Mouse (Mus musculus) MEL (cell line): Measurements from ENCODE around the gene Nfkbie. TPM values are rescaled to one million over a fixed set of nuclear protein-coding genes. Genes with fewer than 3 reads are reported as not detected.

Experiments used
- DNase-seq: peaks from one replicate; pipeline ENCODE4 v3.0.0; 2011; ENCODE audit warnings: low read depth, low spot score
- H3K27ac ChIP-seq: 2 replicates; pipeline ENCODE4 v1.5.1; 2012; ENCODE audit warnings: low read depth, mild to moderate bottlenecking, control low read depth, low read length, moderate library complexity; ENCODE audit not compliant: control insufficient read depth
- H3K27me3 ChIP-seq, 2 experiments: fragments of 150-350 bp in 1 of 2; sonication (generic) in 1 of 2; 2 replicates each; pipeline ENCODE4 v1.6.1; 2012; ENCODE audit warnings: low read length in 2 of 2, mild to moderate bottlenecking in 2 of 2, improper control_type of control experiment in 1 of 2, moderate library complexity in 1 of 2; ENCODE audit not compliant: insufficient read depth in 2 of 2, control insufficient read depth in 1 of 2
- H3K36me3 ChIP-seq, 2 experiments: 2 replicates each; pipeline ENCODE4 v1.6.1; 2012 to 2014; ENCODE audit warnings: low read length in 2 of 2, improper control_type of control experiment in 1 of 2, inconsistent platforms in 1 of 2, mild to moderate bottlenecking in 1 of 2; ENCODE audit not compliant: insufficient read depth in 2 of 2, control insufficient read depth in 1 of 2
- H3K4me1 ChIP-seq, 2 experiments: fragments of 150-350 bp in 1 of 2; sonication (generic) in 1 of 2; 2 replicates each; pipeline ENCODE4 v1.6.1; 2012; ENCODE audit warnings: low read length in 2 of 2, improper control_type of control experiment in 1 of 2, mild to moderate bottlenecking in 1 of 2; ENCODE audit not compliant: insufficient read depth in 2 of 2, control insufficient read depth in 1 of 2
- H3K4me3 ChIP-seq, 2 experiments: fragments of 150-350 bp in 1 of 2; sonication (generic) in 1 of 2; 2 replicates each; pipeline ENCODE4 v1.5.1; 2012; ENCODE audit warnings: low read depth in 2 of 2, low read length in 2 of 2, mild to moderate bottlenecking in 2 of 2, moderate library complexity in 2 of 2, control low read depth in 1 of 2, improper control_type of control experiment in 1 of 2; ENCODE audit not compliant: control insufficient read depth in 1 of 2, insufficient read depth in 1 of 2
- H3K79me2 ChIP-seq: 2 replicates; pipeline ENCODE4 v1.6.1; 2012; ENCODE audit warnings: mild to moderate bottlenecking, low read length, moderate library complexity; ENCODE audit not compliant: control insufficient read depth, poor library complexity, insufficient read depth
- H3K9ac ChIP-seq: 2 replicates; pipeline ENCODE4 v1.6.1; 2012; ENCODE audit warnings: low read depth, mild to moderate bottlenecking, control low read depth, low read length, moderate library complexity; ENCODE audit not compliant: control insufficient read depth, poor library complexity, severe bottlenecking
- H3K9me3 ChIP-seq: fragments of 150-350 bp; sonication (generic); replicated peaks from 2 replicates; pipeline ENCODE4 v1.6.1; 2012; ENCODE audit warnings: mild to moderate bottlenecking, low read length, improper control_type of control experiment, moderate library complexity; ENCODE audit not compliant: insufficient read depth
- BHLHE40 ChIP-seq: IDR thresholded peaks from 2 replicates; pipeline ENCODE4 v1.6.1; 2012; ENCODE audit warnings: low read depth, mild to moderate bottlenecking, inconsistent platforms, low read length, improper control_type of control experiment, borderline replicate concordance
- CHD1 ChIP-seq: IDR thresholded peaks from 2 replicates; pipeline ENCODE4 v1.6.1; 2012; ENCODE audit warnings: low read depth, mild to moderate bottlenecking, inconsistent platforms, low read length, improper control_type of control experiment
- CHD2 ChIP-seq: IDR thresholded peaks from 2 replicates; pipeline ENCODE4 v1.6.1; 2011; ENCODE audit warnings: low read length, improper control_type of control experiment
- CTCF ChIP-seq, 3 experiments: IDR thresholded peaks in 2 of 3; conservative IDR thresholded peaks in 1 of 3; 2 replicates each; pipeline ENCODE4 v1.5.1; 2011 to 2012; ENCODE audit warnings: low read length in 3 of 3, low read depth in 2 of 3, mild to moderate bottlenecking in 2 of 3, improper control_type of control experiment in 1 of 3, inconsistent platforms in 1 of 3, mixed read lengths in 1 of 3, moderate library complexity in 1 of 3; ENCODE audit not compliant: control insufficient read depth in 1 of 3, insufficient read depth in 1 of 3, poor library complexity in 1 of 3, severe bottlenecking in 1 of 3
- E2F4 ChIP-seq: IDR thresholded peaks from 2 replicates; pipeline ENCODE4 v1.6.1; 2011; ENCODE audit warnings: low read depth, low read length, improper control_type of control experiment, borderline replicate concordance
- EP300 ChIP-seq, 2 experiments: IDR thresholded peaks; 2 replicates each; pipeline ENCODE4 v1.6.1; 2011; ENCODE audit warnings: improper control_type of control experiment in 2 of 2, low read length in 2 of 2, low read depth in 1 of 2, mild to moderate bottlenecking in 1 of 2
- ETS1 ChIP-seq: IDR thresholded peaks from 2 replicates; pipeline ENCODE4 v1.6.1; 2012; ENCODE audit warnings: low read depth, mild to moderate bottlenecking, inconsistent platforms, low read length, improper control_type of control experiment, moderate library complexity
- GATA1 ChIP-seq: IDR thresholded peaks from 2 replicates; pipeline ENCODE4 v1.6.1; 2011; ENCODE audit warnings: low read depth, low read length, improper control_type of control experiment
- HCFC1 ChIP-seq: IDR thresholded peaks from 2 replicates; pipeline ENCODE4 v1.6.1; 2012; ENCODE audit warnings: low read depth, mild to moderate bottlenecking, inconsistent platforms, low read length, improper control_type of control experiment, moderate library complexity
- JUND ChIP-seq: IDR thresholded peaks from 2 replicates; pipeline ENCODE4 v1.6.1; 2011; ENCODE audit warnings: low read depth, mild to moderate bottlenecking, improper control_type of control experiment, low read length
- MAFK ChIP-seq: IDR thresholded peaks from 2 replicates; pipeline ENCODE4 v1.6.1; 2011; ENCODE audit warnings: low read depth, mild to moderate bottlenecking, low read length, improper control_type of control experiment, borderline replicate concordance
- MEF2A ChIP-seq: IDR thresholded peaks from 2 replicates; pipeline ENCODE4 v1.6.1; 2014; ENCODE audit warnings: low read depth, mild to moderate bottlenecking, inconsistent platforms, low read length, improper control_type of control experiment; ENCODE audit not compliant: poor library complexity, insufficient replicate concordance, severe bottlenecking; ENCODE audit errors: extremely low read depth
- MXI1 ChIP-seq: IDR thresholded peaks from 2 replicates; pipeline ENCODE4 v1.6.1; 2011; ENCODE audit warnings: mild to moderate bottlenecking, low read depth, low read length, improper control_type of control experiment
- MYC ChIP-seq: IDR thresholded peaks from 2 replicates; pipeline ENCODE4 v1.6.1; 2011; ENCODE audit warnings: low read depth, mild to moderate bottlenecking, low read length, improper control_type of control experiment, moderate library complexity
- NELFE ChIP-seq: IDR thresholded peaks from 2 replicates; pipeline ENCODE4 v1.6.1; 2011; ENCODE audit warnings: low read depth, low read length, improper control_type of control experiment
- NRF1 ChIP-seq: IDR thresholded peaks from 2 replicates; pipeline ENCODE4 v1.6.1; 2014; ENCODE audit warnings: low read depth, mild to moderate bottlenecking, inconsistent platforms, low read length, improper control_type of control experiment, moderate library complexity; ENCODE audit not compliant: poor library complexity, insufficient read depth, severe bottlenecking
- POLR2A ChIP-seq, 2 experiments: IDR thresholded peaks; 2 replicates each; pipeline ENCODE4 v1.6.1; 2011 to 2012; ENCODE audit warnings: low read length in 2 of 2, mild to moderate bottlenecking in 2 of 2, control low read depth in 1 of 2, improper control_type of control experiment in 1 of 2, low read depth in 1 of 2, moderate library complexity in 1 of 2; ENCODE audit not compliant: control insufficient read depth in 1 of 2, insufficient read depth in 1 of 2, poor library complexity in 1 of 2
- POLR2AphosphoS2 ChIP-seq: IDR thresholded peaks from 2 replicates; pipeline ENCODE4 v1.6.1; 2011; ENCODE audit warnings: low read length, improper control_type of control experiment
- POLR2AphosphoS5 ChIP-seq: IDR thresholded peaks from 2 replicates; pipeline ENCODE4 v1.6.1; 2012; ENCODE audit warnings: low read depth, borderline replicate concordance, mild to moderate bottlenecking, inconsistent platforms, low read length, moderate library complexity, mixed read lengths
- RAD21 ChIP-seq: IDR thresholded peaks from 2 replicates; pipeline ENCODE4 v1.6.1; 2011; ENCODE audit warnings: mild to moderate bottlenecking, low read depth, low read length, improper control_type of control experiment
- RCOR1 ChIP-seq: IDR thresholded peaks from 2 replicates; pipeline ENCODE4 v1.6.1; 2012; ENCODE audit warnings: low read depth, mild to moderate bottlenecking, inconsistent platforms, low read length, improper control_type of control experiment
- SIN3A ChIP-seq: IDR thresholded peaks from 2 replicates; pipeline ENCODE4 v1.6.1; 2012; ENCODE audit warnings: low read length, improper control_type of control experiment, inconsistent platforms
- SMC3 ChIP-seq: IDR thresholded peaks from 2 replicates; pipeline ENCODE4 v1.6.1; 2011; ENCODE audit warnings: low read depth, low read length, improper control_type of control experiment
- TAL1 ChIP-seq: IDR thresholded peaks from 2 replicates; pipeline ENCODE4 v1.6.1; 2012; ENCODE audit warnings: mild to moderate bottlenecking, inconsistent platforms, low read length, moderate library complexity, mixed read lengths
- TCF12 ChIP-seq: IDR thresholded peaks from 2 replicates; pipeline ENCODE4 v1.6.1; 2014; ENCODE audit warnings: low read depth, mild to moderate bottlenecking, inconsistent platforms, low read length, improper control_type of control experiment, moderate library complexity
- UBTF ChIP-seq: IDR thresholded peaks from 2 replicates; pipeline ENCODE4 v1.6.1; 2012; ENCODE audit warnings: low read depth, mild to moderate bottlenecking, inconsistent platforms, low read length, improper control_type of control experiment, moderate library complexity, borderline replicate concordance; ENCODE audit not compliant: insufficient read depth
- USF1 ChIP-seq: IDR thresholded peaks from 2 replicates; pipeline ENCODE4 v1.6.1; 2014; ENCODE audit warnings: low read depth, mild to moderate bottlenecking, inconsistent platforms, low read length, improper control_type of control experiment, moderate library complexity
- USF2 ChIP-seq, 2 experiments: IDR thresholded peaks; 2 replicates each; pipeline ENCODE4 v1.6.1; 2011 to 2012; ENCODE audit warnings: improper control_type of control experiment in 2 of 2, low read length in 2 of 2, borderline replicate concordance in 1 of 2, inconsistent platforms in 1 of 2, low read depth in 1 of 2, mild to moderate bottlenecking in 1 of 2; ENCODE audit not compliant: insufficient read depth in 1 of 2
- ZC3H11A ChIP-seq: IDR thresholded peaks from 2 replicates; pipeline ENCODE4 v1.6.1; 2012; ENCODE audit warnings: low read depth, mild to moderate bottlenecking, inconsistent platforms, low read length, improper control_type of control experiment
- ZKSCAN1 ChIP-seq: IDR thresholded peaks from 2 replicates; pipeline ENCODE4 v1.6.1; 2012; ENCODE audit warnings: low read depth, mild to moderate bottlenecking, inconsistent platforms, low read length, improper control_type of control experiment, moderate library complexity
- ZNF384 ChIP-seq: IDR thresholded peaks from 2 replicates; pipeline ENCODE4 v1.6.1; 2012; ENCODE audit warnings: low read depth, mild to moderate bottlenecking, inconsistent platforms, low read length, improper control_type of control experiment
- polyA plus RNA-seq, 2 experiments: library from polyadenylated mRNA; stranded (reverse) in 1 of 2; unstranded in 1 of 2; fragments of >175 nt in 1 of 2; fragments of >200 nt in 1 of 2; gene quantifications; 2 replicates each; pipeline versions ENCODE4 v1.2.1 to v1.2.4; 2012; ENCODE audit warnings: low replicate concordance in 2 of 2, low read depth in 1 of 2; ENCODE audit not compliant: insufficient read length in 2 of 2, insufficient read depth in 1 of 2, missing spikeins in 1 of 2
- total RNA-seq: library from RNA; depleted of rRNA; stranded (reverse); fragments of 300-350 nt; gene quantifications from 2 replicates; pipeline ENCODE4 v1.2.3, GENCODE M21; 2012

The Nfkbie gene
- total and polyA plus RNA-seq, 3 experiments = 2.7 to 5.7 TPM; not detected in 1

- DNase-seq = peak; percentile 58
- Histone ChIP-seq H3K4me3 (no peak overlapping the region), H3K9me3 (no peaks in the 10 kb centered on the region), H3K27ac (no peak overlapping the region), H3K79me2 (no peaks in the 10 kb centered on the region; the same call in 1 of the 2 replicates), H3K9ac (no peak overlapping the region), H3K4me1 (peaks cover 14 to 31% of the 10 kb centered on the region in 2 experiments), H3K36me3 (peaks cover 7 to 20% of the 10 kb centered on the region in 2 experiments; a peak in 3 of 4 replicates), H3K27me3 (no peaks in the 10 kb centered on the region)
- TF ChIP-seq MYC (no peak), SIN3A (peak; percentile 29; the same call in 1 of the 2 replicates), SMC3 (peak; percentile 54), ETS1 (no peak), RAD21 (peak; percentile 54), USF2 (IDR thresholded peaks at IDR 0.05; ENCODE audit: borderline replicate concordance in 1 of 2, insufficient read depth in 1 of 2, low read depth in 1 of 2, low read length in 2 of 2) (no peak), NELFE (no peak), ZC3H11A (peak; percentile 42; the same call in 1 of the 2 replicates), MAFK (no peak), HCFC1 (no peak), RCOR1 (no peak), POLR2A (IDR thresholded peaks at IDR 0.05; ENCODE audit: control insufficient read depth in 1 of 2, insufficient read depth in 1 of 2, low read depth in 1 of 2, low read length in 2 of 2, poor library complexity in 1 of 2) (no peak), POLR2AphosphoS5 (no peak), UBTF (no peak), EP300 (IDR thresholded peaks at IDR 0.05; ENCODE audit: low read depth in 1 of 2, low read length in 2 of 2) (no peak), MXI1 (0 out of 2 replicates have a peak, but pooled peaks have one; percentile 19), JUND (no peak), CHD1 (no peak), CTCF (IDR thresholded peaks at IDR 0.05 in 2 of 3, conservative IDR thresholded peaks at IDR 0.05 in 1 of 3; ENCODE audit: control insufficient read depth in 1 of 3, insufficient read depth in 1 of 3, low read depth in 2 of 3, low read length in 3 of 3, poor library complexity in 1 of 3, severe bottlenecking in 1 of 3) (peak; percentile 81 to 95 (median 93)), ZNF384 (no peak), MEF2A (no peak), TCF12 (no peak), E2F4 (no peak), TAL1 (no peak), ZKSCAN1 (no peak), POLR2AphosphoS2 (no peak), NRF1 (no peak), GATA1 (no peak), CHD2 (no peak), USF1 (no peak), BHLHE40 (no peak)
These were observed 29.6 kb downstream of the Nfkbie start for GRCm38 (mm10) chr17:45584939-45585678.
